Mouse (Mus musculus): Measurements from ENCODE around the gene 2210016L21Rik. TPM values are rescaled to one million over a fixed set of nuclear protein-coding genes. Genes with fewer than 3 reads are reported as not detected.
"Not testable (repeated sequence)": the region's sequence is repeated elsewhere in the genome, so short reads cannot be mapped to it uniquely, and the experiment has no call there.

Gene 2210016L21Rik
- total RNA-seq (2021) = 10 to 100 TPM; 50.7 to 59.0 TPM
- long read RNA-seq, experiment 1, transcript 2210016L21Rik-201 (6 exons, 2,607 nt) = major isoform, 42 of 47 reads
- long read RNA-seq, experiment 1, partial matches to known transcripts = 1 of 47 reads
- long read RNA-seq, experiment 1, other reads (novel, unspliced or antisense) = 4 of 47 reads
- long read RNA-seq, experiment 2, transcript 2210016L21Rik-201 (6 exons, 2,607 nt) = major isoform, 68 of 78 reads
- long read RNA-seq, experiment 2, partial matches to known transcripts = 3 of 78 reads
- long read RNA-seq, experiment 2, other reads (novel, unspliced or antisense) = 6 of 78 reads

- DNase-seq (ENCODE audit: low spot score in 2 of 2) = peak; percentile 43 to 69
Measured at GRCm38 (mm10) chr5:114942074-114942765, at the start of gene 2210016L21Rik. Gene 2210016L21Rik (plus strand): TSS chr5:114942158.

DNA sequence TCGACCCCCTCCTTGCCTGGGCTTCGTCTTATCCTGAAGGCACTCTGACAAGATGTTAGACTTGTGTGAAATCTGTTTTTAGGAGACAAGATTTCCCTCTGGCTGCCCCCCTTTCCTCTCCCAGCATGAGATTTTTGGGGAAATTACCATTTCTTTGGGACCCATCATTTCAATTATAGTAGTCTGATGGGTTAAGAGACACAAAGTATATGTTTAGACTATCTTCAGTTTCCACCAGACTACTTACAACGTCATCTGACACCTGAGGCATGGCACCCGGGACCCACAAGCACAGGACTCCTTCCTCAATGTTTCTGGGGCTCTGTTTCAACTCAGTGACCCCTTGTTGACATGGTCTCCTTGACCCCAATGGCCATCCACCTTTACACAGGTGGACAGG lies 46.4 kb upstream of the 2210016L21Rik start:
- DNase-seq (ENCODE audit: low spot score in 2 of 2) = no peak

GRCm38 (mm10) chr5:114896688-114897373 lies 45.1 kb upstream of the 2210016L21Rik start, which contains the start of gene Oasl2:
Gene Oasl2 (plus strand): TSS chr5:114896936.
- DNase-seq (ENCODE audit: low spot score in 2 of 2) = no peak

DNA sequence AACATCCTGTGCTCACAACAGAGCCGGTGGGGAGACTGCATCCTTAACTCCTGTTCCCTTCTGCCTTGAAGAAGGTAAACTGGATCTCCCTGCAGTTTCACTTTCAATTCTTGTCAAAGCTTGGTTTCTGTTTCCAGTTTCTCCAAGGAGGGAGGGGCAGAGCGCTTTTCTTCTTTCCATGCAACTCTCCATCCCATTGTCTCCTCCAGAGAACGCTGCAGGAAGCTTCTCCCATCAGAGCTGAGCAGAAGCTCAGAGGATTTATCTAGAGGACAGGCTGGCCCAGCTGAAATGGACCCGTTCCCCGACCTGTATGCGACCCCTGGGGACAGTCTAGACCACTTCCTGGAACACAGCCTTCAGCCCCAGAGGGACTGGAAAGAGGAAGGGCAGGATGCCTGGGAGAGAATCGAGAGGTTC lies 44.6 kb upstream of the 2210016L21Rik start:
- no peak for DNase-seq (ENCODE audit: low spot score in 2 of 2)

- DNase-seq (ENCODE audit: low spot score in 2 of 2) = no peak
Measured at GRCm38 (mm10) chr5:114898857-114899256, 43.1 kb upstream of the 2210016L21Rik start.

DNA sequence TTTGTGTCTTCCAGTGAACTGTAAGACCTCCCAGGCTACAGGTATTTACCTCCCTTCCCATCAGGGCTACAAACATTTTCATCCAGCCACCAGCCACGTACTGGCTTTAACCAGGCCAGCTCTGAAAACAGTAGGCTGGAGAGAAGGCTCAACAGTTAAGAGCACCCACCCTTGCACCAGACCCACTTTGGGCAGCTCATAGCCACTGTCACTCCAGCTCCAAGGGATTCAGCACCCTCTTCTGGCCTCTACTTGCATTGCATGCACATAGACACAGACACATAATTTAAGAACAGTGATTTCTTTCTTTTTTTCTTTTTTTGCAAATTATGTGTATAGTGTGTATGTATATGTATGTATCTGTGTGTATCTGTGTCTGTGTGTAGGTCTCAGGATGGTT lies 39.5 kb upstream of the 2210016L21Rik start:
- DNase-seq (ENCODE audit: low spot score in 2 of 2) = no peak

GRCm38 (mm10) chr5:114908598-114909305 lies 33.2 kb upstream of the 2210016L21Rik start:
- DNase-seq (ENCODE audit: low spot score in 2 of 2) = no peak

GRCm38 (mm10) chr5:114913686-114914085 lies 28.3 kb upstream of the 2210016L21Rik start:
- DNase-seq (ENCODE audit: low spot score in 2 of 2) = no peak

GRCm38 (mm10) chr5:114914855-114915254 lies 27.1 kb upstream of the 2210016L21Rik start:
- DNase-seq (ENCODE audit: low spot score in 2 of 2) = no peak

GRCm38 (mm10) chr5:114915854-114916253 lies 26.1 kb upstream of the 2210016L21Rik start:
- no peak for DNase-seq (ENCODE audit: low spot score in 2 of 2)

- DNase-seq (ENCODE audit: low spot score in 2 of 2) = no peak
Measured at GRCm38 (mm10) chr5:114916777-114917176, 25.2 kb upstream of the 2210016L21Rik start.

DNA sequence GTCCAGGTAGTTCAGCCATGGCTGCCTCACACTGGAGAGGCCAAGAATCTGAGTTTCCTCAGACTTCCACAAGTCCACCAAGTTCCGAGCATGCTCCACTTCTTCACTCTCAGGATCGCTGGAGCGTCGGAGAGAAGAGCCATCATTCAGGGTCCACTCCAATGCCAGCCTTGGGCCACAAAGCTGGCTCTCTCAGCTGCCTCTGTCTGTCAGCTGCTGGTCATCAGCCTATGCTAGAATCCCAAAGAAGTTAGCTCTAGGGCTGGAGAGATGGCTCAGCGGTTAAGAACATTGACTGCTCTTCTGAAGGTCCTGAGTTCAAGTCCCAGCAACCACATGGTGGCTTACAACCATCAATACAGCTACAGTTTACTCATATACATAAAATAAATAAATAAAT lies 24.6 kb upstream of the 2210016L21Rik start:
- not testable (repeated sequence) for DNase-seq (ENCODE audit: low spot score in 2 of 2)

DNA sequence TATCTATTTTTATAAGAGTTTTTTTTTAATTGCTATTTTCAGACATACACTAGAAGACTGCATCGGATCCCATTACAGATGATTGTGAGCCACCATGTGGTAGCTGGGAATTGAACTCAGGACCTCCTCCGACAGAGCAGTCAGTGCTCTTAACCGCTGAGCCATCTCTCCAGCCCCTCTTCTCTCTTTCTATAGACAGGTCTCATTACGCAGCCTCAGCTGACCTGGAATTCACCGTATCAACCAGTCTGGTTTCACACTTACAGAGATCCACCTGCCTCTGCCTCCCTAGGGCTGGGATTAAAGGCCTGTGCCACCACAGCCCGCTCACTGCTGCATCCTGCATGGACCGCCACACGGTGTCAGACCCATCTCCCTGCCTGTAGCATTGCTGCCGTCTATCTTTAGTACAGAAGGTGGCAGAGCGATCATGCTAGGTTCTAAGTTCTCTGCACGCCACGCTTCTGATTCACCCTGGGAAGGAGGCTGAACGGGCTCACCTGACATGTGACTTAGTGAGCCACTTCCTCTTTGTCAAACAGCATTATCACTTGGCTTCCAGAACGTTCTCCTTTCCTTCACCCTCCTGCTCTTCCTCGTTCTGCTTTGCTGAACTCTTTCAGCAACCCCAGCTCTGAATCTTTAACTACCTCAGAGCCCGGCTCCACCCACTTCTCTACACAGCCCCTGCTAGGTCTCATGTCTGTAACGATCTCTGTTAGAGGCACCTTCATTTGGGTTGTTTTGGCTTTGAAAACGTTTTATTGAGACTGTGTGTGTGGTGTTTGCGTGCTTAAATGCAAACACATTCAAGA lies 20.2 kb upstream of the 2210016L21Rik start:
- DNase-seq (ENCODE audit: low spot score in 2 of 2) = no peak

- DNase-seq (ENCODE audit: low spot score in 2 of 2) = no peak
Measured at GRCm38 (mm10) chr5:114922366-114922731, 19.6 kb upstream of the 2210016L21Rik start.

GRCm38 (mm10) chr5:114922998-114923473 lies 18.9 kb upstream of the 2210016L21Rik start, which contains the start of gene Oasl1:
Gene Oasl1 (plus strand): TSS chr5:114923240.
- peak in 1 of 2 experiments; percentile 27 for DNase-seq (ENCODE audit: low spot score in 2 of 2)

GRCm38 (mm10) chr5:114926153-114926684 lies 15.7 kb upstream of the 2210016L21Rik start:
- DNase-seq (ENCODE audit: low spot score in 2 of 2) = no peak

- DNase-seq (ENCODE audit: low spot score in 2 of 2) = no peak
Measured at GRCm38 (mm10) chr5:114926753-114927152, 15.2 kb upstream of the 2210016L21Rik start.

DNA sequence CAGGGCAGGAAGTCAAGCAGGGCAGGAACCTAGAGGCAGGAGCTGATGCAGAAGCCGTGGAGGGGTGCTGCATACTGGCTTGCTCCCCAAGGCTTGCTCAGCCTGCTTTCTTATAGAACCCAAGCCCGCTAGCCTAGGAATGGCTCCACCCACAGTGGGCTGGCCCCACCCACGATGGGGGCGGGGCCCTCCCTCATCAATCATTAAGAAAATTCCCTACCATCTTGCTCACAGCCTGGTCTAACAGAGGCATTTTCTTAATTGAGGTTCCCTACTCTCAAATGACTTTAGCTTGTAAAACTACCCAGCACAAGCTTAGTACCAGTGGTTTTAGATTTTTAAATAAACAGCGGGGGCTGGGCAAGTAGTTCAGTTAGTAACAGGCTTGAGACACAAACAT lies 10.3 kb upstream of the 2210016L21Rik start:
- DNase-seq (ENCODE audit: low spot score in 2 of 2) = no peak

DNA sequence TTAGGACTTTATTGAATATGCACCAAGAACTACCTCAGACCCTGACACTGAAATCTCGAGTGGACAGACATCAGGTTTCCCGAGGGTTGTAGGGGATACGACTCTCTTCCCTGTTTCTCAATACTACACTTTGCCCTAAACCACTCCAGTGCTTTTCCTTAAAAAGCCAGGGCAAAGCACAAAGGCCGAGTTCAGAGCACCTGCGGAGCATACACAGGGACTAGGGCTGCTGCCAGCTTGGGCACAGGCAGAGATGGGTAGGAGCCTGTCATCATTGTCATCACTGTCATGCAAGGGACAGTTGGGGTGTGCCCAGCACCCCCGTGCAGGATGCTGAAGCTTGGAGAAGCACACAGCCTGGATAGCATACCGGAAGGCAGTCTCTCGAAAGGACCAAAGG lies 8.8 kb upstream of the 2210016L21Rik start:
- DNase-seq (ENCODE audit: low spot score in 2 of 2) = no peak

GRCm38 (mm10) chr5:114935838-114936237 lies 6.1 kb upstream of the 2210016L21Rik start:
- no peak for DNase-seq (ENCODE audit: low spot score in 2 of 2)
